9 mouse cellular contexts compared by ENCODE assay signal in genomic region chr19:55837924-55838323, GRCm38 (mm10).
DNase-seq lines count a peak whose midpoint lies in the region; ATAC-seq lines count a peak whose summit lies in the region.
"Had no signal": no experiment of that assay in that cellular context is flagged by ENCODE, and none has a peak within 500 bp of the region (broad histone marks: within the 10 kb centered on the region; RNA-seq: fewer than 3 reads in every experiment).

No protein-coding gene starts in this region.

- peaks cover 4% of the 10 kb centered on the region; the same call in 1 of the 2 replicates for H3K36me3 ChIP-seq in forebrain, embryonic 13.5 days (ENCODE audit: poor library complexity, severe bottlenecking)
- no peaks in the 10 kb centered on the region for H3K36me3 ChIP-seq in limb, embryonic 11.5 days (ENCODE audit: control insufficient read depth, insufficient read depth, low read length)
- no peaks in the 10 kb centered on the region for H3K36me3 ChIP-seq in neural tube, embryonic 11.5 days (ENCODE audit: control insufficient read depth, insufficient read depth, low read length)

- 3% methylated on average over 9 of the region's 9 CpGs for WGBS in forebrain, embryonic 13.5 days
- 21% methylated on average over 9 of the region's 9 CpGs for WGBS in limb, embryonic 11.5 days
- 8% methylated on average over 9 of the region's 9 CpGs for WGBS in neural tube, embryonic 11.5 days

- no peaks in the 10 kb centered on the region for H3K27me3 ChIP-seq in forebrain, embryonic 13.5 days
- no peaks in the 10 kb centered on the region for H3K27me3 ChIP-seq in limb, embryonic 11.5 days (ENCODE audit: control insufficient read depth, insufficient read depth, low read length)
- no peaks in the 10 kb centered on the region for H3K27me3 ChIP-seq in neural tube, embryonic 11.5 days (ENCODE audit: control insufficient read depth, insufficient read depth, low read length)

- H3K9ac ChIP-seq in forebrain, embryonic 13.5 days, result 0 out of 2 replicates have a peak overlapping the region, but pooled peaks have one; percentile 23
- peak overlapping the region; percentile 27; the same call in 1 of the 2 replicates for H3K9ac ChIP-seq in limb, embryonic 11.5 days (ENCODE audit: low read length)
- H3K9ac ChIP-seq in neural tube, embryonic 11.5 days (ENCODE audit: low read length), result no peak overlapping the region
- H3K9ac ChIP-seq: liver, embryonic 14.5 days had no signal

- peak overlapping the region; percentile 71 for H3K27ac ChIP-seq in forebrain, embryonic 13.5 days
- H3K27ac ChIP-seq in limb, embryonic 11.5 days (replicated peaks; ENCODE audit: low read depth, low read length), result peak overlapping the region; percentile 42
- peak overlapping the region; percentile 70 for H3K27ac ChIP-seq in neural tube, embryonic 11.5 days (ENCODE audit: low read depth, low read length)
- H3K27ac ChIP-seq: liver, embryonic 14.5 days had no signal

- H3K9me3 ChIP-seq in forebrain, embryonic 13.5 days (replicated peaks), result no peaks in the 10 kb centered on the region
- H3K9me3 ChIP-seq in limb, embryonic 11.5 days (ENCODE audit: control insufficient read depth, low read length), result no peaks in the 10 kb centered on the region
- H3K9me3 ChIP-seq in neural tube, embryonic 11.5 days (ENCODE audit: control insufficient read depth, low read length), result no peaks in the 10 kb centered on the region

- peak; percentile 93 for DNase-seq in heart, adult 11 months
- DNase-seq in heart, postnatal 14 days, result no peak
- DNase-seq in NIH3T3 (ENCODE audit: low read depth), result peak; percentile 88
- peak; percentile 55 for DNase-seq in limb, embryonic 11.5 days (ENCODE audit: low spot score)
- peak; percentile 69 for DNase-seq in neural tube, embryonic 11.5 days (ENCODE audit: low spot score)
- DNase-seq in adrenal gland, postnatal 4 days (ENCODE audit: low spot score in 2 of 2), result no peak

- peak overlapping the region; percentile 44 for H3K4me2 ChIP-seq in forebrain, embryonic 13.5 days
- 0 out of 2 replicates have a peak overlapping the region, but pooled peaks have one; percentile 12 for H3K4me2 ChIP-seq in limb, embryonic 11.5 days (ENCODE audit: low read depth, severe bottlenecking)
- H3K4me2 ChIP-seq in neural tube, embryonic 11.5 days (ENCODE audit: low read depth), result peak overlapping the region; percentile 24; the same call in 1 of the 2 replicates

- ATAC-seq in forebrain, embryonic 13.5 days, result peak; percentile 51
- ATAC-seq in limb, embryonic 11.5 days (ENCODE audit: insufficient number of reproducible peaks, low FRiP score, low TSS enrichment, low read depth), result no peak
- ATAC-seq in neural tube, embryonic 11.5 days (ENCODE audit: insufficient read depth, low FRiP score, low TSS enrichment), result peak; percentile 68
- no peak for ATAC-seq in granulocyte monocyte progenitor cell, adult 5-6 weeks (replicated peaks; ENCODE audit: poor library complexity, severe bottlenecking)

- H3K4me1 ChIP-seq in forebrain, embryonic 13.5 days, result peaks cover 39% of the 10 kb centered on the region
- H3K4me1 ChIP-seq in limb, embryonic 11.5 days (ENCODE audit: control insufficient read depth, insufficient read depth, low read length), result peaks cover 61% of the 10 kb centered on the region
- peaks cover 44% of the 10 kb centered on the region for H3K4me1 ChIP-seq in neural tube, embryonic 11.5 days (ENCODE audit: control insufficient read depth, insufficient read depth, low read length)

- no peak overlapping the region for H3K4me3 ChIP-seq in forebrain, embryonic 13.5 days
- H3K4me3 ChIP-seq in limb, embryonic 11.5 days (ENCODE audit: low read depth, low read length), result no peak overlapping the region
- H3K4me3 ChIP-seq in neural tube, embryonic 11.5 days (ENCODE audit: low read depth, low read length), result 0 out of 2 replicates have a peak overlapping the region, but pooled peaks have one; percentile 1

- intact Hi-C loops in heart, postnatal 14 days (cut with DNase I), result no loop called here

Comparison
In these comparisons a context has a peak if more than half of its experiments do, and no peak if none do; other contexts are left out.
1. DNase-seq: peak in heart, adult 11 months (single experiment), NIH3T3 (single experiment), limb, embryonic 11.5 days (single experiment) and neural tube, embryonic 11.5 days (single experiment); none in heart, postnatal 14 days (0 of 2) and adrenal gland, postnatal 4 days (0 of 2).
2. ATAC-seq: peak in forebrain, embryonic 13.5 days (single experiment) and neural tube, embryonic 11.5 days (single experiment); none in limb, embryonic 11.5 days (single experiment) and granulocyte monocyte progenitor cell, adult 5-6 weeks (single experiment).
3. Peak in every context shown above with its lines, with median percentiles within 50 percentile points of each other: H3K27ac ChIP-seq and H3K4me2 ChIP-seq.